Mouse (Mus musculus) lung, postnatal 36 days (tissue): ENCODE data around the gene Gm12166.
A peak's percentile ranks its signal among the peaks of the same experiment; 100 is the strongest.

Experiments used
- DNase-seq: peaks from one replicate; pipeline ENCODE4 v3.0.0; 2022; ENCODE audit warnings: mixed read lengths

Gm12166 gene

GRCm38 (mm10) chr11:46073061-46073849 lies 21.1 kb upstream of the Gm12166 start:
- no peak for DNase-seq

- DNase-seq, result no peak
These were observed 20.4 kb upstream of the Gm12166 start for GRCm38 (mm10) chr11:46072466-46073060.

DNA sequence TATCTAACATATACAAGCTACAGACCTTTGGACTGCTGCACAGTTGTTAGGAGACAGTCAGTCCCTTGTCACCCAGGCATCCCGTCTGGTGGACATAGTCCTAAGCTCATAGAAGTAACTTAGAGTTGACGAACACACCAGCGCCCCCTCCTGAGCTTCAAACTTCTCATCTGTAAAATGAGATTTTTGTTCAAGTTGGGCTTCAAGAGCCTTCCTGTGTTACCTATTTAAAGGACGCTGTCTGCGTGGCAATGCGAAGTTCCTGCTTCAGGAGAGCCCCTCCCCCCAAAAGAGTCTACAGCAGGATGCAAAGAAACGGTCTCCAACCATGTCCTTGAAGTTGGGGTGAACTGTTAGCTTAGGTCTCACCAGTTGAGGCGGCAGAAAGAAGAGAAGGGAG lies 18.7 kb upstream of the Gm12166 start:
- no peak for DNase-seq

GRCm38 (mm10) chr11:46070161-46070560 lies 18.0 kb upstream of the Gm12166 start:
- DNase-seq, result no peak

DNA sequence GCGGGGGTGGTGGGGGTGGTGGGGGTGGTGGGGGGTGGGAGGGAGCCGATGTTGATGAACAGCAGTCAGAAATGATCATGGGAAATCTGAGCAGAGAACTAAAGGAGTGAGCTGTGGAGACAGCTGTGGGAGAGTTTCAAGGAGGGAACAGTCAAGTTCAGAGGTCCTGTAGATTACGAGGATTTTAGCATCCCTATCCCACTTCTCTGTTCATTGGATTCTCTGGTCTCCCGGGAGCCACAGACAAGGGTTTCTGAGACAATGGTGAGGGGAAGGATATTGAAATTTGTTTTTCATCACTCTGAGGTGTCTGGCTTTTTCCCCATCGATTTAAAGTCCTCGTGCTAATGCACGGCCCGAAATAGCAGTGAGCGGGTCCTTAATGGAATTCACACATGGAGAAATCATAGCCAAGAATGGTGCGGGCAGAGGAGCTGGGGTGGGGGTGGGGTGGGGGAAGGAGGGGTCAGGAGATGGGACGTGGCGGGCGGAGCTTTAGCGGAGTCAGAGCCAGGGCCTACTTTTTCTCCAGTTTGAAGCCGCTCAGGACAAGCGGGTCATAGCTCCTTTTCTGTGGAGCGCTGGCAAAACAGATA lies 17.4 kb upstream of the Gm12166 start:
- no peak for DNase-seq

DNA sequence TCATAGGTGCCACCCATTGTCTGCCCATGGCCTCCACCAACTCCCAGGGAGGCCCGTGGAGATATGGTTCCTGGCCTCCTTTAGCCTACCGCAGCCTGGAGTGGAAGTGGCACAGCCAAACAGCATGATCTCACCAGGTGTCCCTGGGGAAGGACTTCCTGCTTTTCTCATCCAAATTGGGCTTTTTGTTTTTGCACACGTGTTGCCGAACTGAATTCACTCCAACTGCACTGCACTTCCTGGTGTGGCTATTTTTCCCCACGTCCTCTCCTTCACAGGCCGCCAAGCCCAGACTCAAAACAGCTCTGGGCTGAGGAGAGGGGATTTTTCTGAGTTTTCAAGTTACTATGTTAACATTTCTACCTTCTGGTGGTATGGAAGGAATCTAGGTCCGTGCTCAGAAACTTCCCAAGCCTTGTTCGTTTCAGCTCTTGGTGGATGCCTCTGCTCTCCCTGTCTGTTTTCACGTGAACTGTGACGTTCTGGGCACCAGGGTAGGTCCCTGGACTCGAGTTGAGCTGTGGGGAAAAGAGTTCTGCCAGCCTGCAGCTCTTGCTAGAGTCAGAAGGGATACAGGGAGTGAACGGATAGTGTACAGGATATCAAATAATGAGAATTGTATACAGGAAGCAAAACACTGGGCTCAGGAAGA lies 16.8 kb upstream of the Gm12166 start:
- DNase-seq, result no peak

DNA sequence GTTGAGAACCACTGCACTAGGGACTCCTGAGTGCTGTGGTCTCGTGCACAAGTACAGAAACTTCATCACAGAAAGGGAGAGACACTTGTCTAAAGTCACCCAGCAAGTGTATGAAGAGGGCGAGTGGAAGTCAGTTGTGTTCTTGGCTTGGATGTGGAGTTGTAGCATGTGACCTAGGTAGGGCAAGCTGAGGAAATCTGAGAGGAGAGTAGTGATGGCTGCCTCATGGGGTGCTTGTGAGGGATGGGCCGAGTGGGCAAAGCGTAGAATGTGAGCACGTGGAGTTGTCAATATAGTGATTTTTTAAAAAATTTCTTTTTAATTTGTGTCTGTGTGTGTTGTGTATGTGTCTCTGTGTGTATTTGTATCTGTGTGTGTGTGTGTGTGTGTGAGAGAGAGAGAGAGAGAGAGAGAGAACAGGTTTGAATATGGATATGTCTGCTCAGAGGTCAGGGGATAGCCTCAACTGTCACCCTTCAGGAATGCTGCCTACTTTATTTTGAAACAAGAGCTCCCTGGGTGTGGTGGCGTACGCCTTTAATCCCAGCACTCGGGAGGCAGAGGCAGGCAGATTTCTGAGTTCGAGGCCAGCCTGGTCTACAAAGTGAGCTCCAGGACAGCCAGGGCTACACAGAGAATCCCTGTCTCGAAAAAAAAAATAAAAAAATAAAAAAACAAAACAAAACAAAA lies 15.4 kb upstream of the Gm12166 start:
- no peak for DNase-seq

- peak; percentile 89 for DNase-seq
These were observed 13.3 kb upstream of the Gm12166 start for GRCm38 (mm10) chr11:46065201-46066011.

- DNase-seq, result no peak
These were observed 12.6 kb upstream of the Gm12166 start for GRCm38 (mm10) chr11:46064767-46065166.

DNA sequence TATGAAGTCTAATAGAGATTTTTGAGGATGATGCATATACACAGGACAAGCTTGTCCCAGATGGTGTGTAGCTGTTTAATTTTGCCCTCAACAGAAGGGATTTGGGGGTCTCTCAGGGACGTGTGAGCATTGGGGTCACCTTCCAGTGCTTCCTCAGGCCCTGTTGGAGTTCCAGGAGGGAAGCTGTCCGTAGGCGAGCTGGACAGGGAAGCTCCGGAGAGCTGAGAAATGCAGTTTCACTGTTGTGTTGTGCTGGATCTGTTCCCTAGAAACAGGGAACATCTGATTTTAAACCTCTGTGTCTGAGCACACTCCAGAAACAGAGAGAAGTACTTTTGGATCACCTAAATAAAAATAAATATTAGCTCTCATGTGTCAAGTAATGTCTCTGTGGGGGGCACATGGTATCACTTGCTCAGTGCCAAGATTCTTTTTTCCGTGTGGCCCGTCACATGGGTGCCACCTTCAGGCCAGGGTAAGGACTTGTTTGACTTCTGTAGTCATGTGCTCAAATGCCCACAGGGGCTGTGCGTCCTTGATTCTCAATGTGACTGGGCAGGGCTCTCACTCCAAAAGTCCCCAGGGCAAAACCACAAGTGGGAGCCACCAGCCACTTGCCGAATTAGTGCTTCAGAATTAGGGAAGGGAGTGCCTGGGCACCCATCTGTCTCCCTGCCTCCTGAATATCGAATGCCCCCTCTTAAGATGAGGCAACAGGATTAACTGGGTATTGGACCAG lies 11.0 kb upstream of the Gm12166 start:
- peak; percentile 81 for DNase-seq

DNA sequence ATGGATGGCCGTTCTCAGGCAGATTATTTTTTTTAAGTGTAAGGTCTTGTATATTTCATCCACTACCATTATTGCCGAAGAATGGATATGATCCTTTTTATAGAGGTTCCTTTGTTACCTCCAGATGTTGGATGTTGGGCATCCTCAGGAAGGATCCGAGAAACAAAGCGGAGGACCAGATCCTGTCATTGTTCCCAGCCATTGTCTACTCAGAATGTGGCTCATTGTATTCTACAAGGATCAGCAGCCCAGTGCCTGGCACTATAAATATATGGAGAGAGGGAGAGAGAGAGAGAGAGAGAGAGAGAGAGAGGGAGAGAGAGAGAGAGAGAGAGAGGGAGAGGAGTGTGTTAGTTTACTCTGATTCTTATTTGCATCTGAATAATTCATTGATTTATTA lies 10.4 kb upstream of the Gm12166 start:
- no peak for DNase-seq

- no peak for DNase-seq
These were observed 9.8 kb upstream of the Gm12166 start for GRCm38 (mm10) chr11:46061776-46062445.

GRCm38 (mm10) chr11:46060651-46061020 lies 8.5 kb upstream of the Gm12166 start:
- DNase-seq, result peak; percentile 80

DNA sequence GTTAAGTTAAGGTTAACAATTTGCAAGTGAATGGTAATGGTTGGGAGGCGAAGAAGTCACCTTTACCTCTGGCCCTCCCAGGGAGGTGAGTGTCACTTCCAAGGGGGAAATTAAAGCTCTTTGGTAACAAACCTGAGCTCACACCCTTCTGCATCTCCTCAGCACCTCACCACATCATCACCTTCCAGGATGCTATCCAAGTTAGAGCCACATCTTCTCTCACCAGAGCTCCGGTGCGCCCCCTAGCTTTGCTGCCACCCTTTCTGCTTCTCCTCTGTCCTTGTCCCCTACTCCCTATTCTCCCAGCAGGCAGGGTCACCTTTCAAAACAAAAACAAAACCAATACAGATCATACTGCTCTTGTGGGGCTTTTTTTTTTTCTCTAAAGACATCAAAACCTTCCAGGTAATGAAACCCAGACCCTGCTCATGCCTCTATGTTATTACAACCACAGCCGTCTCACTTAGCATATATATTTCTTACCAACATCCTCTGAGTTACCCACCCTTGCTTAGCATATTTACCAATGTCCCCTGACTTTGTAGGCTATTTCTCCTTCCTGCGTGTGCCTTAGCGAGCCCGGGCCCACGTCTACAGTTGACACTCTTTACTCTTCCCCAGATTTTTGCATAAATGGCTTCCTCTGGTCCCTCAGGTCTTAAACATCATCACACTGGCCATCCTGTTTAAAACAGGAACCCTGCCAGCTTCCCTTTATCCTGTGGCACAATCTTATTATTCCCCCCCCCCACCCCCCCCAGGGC lies 7.9 kb upstream of the Gm12166 start:
- DNase-seq, result no peak

DNA sequence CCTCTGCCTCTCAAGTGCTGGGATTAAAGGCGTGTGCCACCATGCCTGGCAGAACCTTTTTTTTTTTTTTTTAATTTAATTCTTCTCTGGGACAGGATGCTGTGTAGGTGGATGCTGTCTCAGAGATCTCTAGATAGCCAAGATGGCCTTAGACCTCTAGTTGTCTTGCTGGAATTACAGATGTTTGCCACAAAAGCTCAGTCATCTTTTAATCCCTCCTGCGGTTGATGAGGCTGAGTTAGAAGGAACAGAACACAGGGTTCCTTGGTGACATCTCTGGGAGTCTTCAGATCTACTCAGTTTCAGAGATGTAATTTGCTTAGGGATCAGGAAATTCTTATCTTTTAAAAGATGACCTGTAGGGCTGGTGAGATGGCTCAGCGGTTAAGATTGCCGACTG lies 6.8 kb upstream of the Gm12166 start:
- DNase-seq, result no peak

DNA sequence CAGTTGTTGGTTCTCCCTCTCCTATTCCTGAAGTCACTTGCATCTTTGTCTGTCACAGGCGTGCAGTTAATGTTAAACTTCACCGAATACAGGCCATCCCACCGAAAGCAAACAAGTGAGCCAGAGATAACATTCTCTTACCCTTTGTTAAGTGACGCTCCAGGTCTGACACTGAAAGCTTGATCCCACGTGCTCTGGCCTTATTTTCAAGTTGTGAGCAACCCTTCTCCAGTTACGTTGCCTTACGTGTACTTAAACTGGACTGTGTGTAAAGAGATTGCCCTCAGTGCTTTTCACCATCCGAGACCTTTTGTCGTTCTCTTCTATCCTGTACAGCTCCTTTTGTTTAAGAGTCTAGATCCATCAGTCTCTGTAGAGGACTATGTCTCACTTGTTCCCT lies 5.9 kb upstream of the Gm12166 start:
- DNase-seq, result no peak

DNA sequence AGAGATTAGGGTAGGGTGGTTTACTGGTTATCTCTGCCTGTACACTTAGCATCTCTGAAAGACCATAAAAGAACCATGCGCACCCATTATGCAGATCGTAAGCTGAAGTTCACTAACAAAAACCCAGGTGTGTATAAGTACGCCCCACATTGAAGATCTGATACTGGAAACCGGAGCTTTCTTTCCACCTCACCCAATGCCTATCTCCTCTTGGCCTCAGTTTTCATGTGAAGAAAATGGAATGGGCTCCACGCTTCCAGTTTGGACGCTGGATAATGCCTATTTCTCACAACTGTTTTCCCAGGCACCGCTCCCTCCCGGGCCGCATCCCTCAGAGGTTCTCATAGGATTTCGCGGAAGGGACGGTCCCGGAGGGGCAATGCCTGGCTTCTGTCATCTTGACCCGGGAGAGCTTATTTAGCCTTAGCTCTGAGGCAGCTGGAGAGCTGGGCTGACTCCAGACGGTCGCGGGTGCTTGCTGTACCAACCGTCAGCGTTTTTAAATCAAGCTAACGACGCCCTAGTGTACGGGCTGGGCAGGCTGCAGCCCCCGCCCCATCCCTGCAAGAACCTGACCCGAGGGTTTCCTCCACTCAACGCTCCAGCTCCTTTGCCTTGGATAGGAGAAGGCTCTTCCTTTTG lies 4.8 kb upstream of the Gm12166 start:
- DNase-seq, result no peak

GRCm38 (mm10) chr11:46055896-46056769 lies 4.0 kb upstream of the Gm12166 start, which contains the start of gene Adam19:
TSS of gene Adam19 (plus strand) at chr11:46055992.
- peak; percentile 71 for DNase-seq
